Mouse (Mus musculus) stomach, embryonic 14.5 days (tissue): Measurements from ENCODE around the gene Phf19. TPM values are rescaled to one million over a fixed set of nuclear protein-coding genes. Genes with fewer than 3 reads are reported as not detected.

Experiments
- ATAC-seq: fragments of 200-750 bp; cut with Nextera tagmentation; 2 replicates; pipeline ENCODE4 v1.8.0; 2017; ENCODE audit warnings: low read depth, moderate TSS enrichment; ENCODE audit not compliant: insufficient number of reproducible peaks, insufficient read depth, low FRiP score
- H3K27ac ChIP-seq: fragments of 300-500 bp; sonication (generic); 2 replicates; pipeline ENCODE4 v1.5.1; 2014; ENCODE audit warnings: mild to moderate bottlenecking, low read length, moderate library complexity, mixed read lengths
- H3K27me3 ChIP-seq: fragments of 300-500 bp; sonication (generic); 2 replicates; pipeline ENCODE4 v1.6.1; 2014; ENCODE audit warnings: low read length, control low read depth, mixed read lengths; ENCODE audit not compliant: control insufficient read depth, insufficient read depth
- H3K36me3 ChIP-seq: fragments of 300-500 bp; sonication (generic); 2 replicates; pipeline ENCODE4 v1.6.1; 2014; ENCODE audit warnings: mild to moderate bottlenecking, control low read depth, low read length, moderate library complexity, mixed read lengths; ENCODE audit not compliant: control insufficient read depth, insufficient read depth
- H3K4me1 ChIP-seq: fragments of 300-500 bp; sonication (generic); 2 replicates; pipeline ENCODE4 v1.6.1; 2014; ENCODE audit warnings: low read length, control low read depth, mixed read lengths; ENCODE audit not compliant: control insufficient read depth, insufficient read depth
- H3K4me2 ChIP-seq: fragments of 300-500 bp; sonication (generic); replicated peaks from 2 replicates; pipeline ENCODE4 v1.6.1; 2014; ENCODE audit warnings: low read depth, low read length, control low read depth
- H3K4me3 ChIP-seq: fragments of 300-500 bp; sonication (generic); 2 replicates; pipeline ENCODE4 v1.5.1; 2014; ENCODE audit warnings: low read depth, low read length, control low read depth
- H3K9ac ChIP-seq: fragments of 300-500 bp; sonication (generic); replicated peaks from 2 replicates; pipeline ENCODE4 v1.6.1; 2014; ENCODE audit warnings: low read depth, mild to moderate bottlenecking, control low read depth, low read length, moderate library complexity, mixed read lengths
- H3K9me3 ChIP-seq: fragments of 300-500 bp; sonication (generic); 2 replicates; pipeline ENCODE4 v1.6.1; 2016; ENCODE audit warnings: low read depth, low read length, control low read depth; ENCODE audit not compliant: control insufficient read depth
- WGBS: fragments of 180-500 bp; shearing (Covaris S2); extraction: QIAGEN DNeasy Blood & Tissue Kit; methylation state at CpG from one replicate; pipeline ENCODE4 v1.1.7; 2014; 5-methylcytosine and 5-hydroxymethylcytosine counted together
- polyA plus RNA-seq: library from polyadenylated mRNA; unstranded; fragments of >200 nt; fragmentation: Nextera tagmentation; extraction: Ambion mirVana; gene quantifications from 2 replicates; pipeline ENCODE4 v1.2.1, GENCODE M21; 2014

The Phf19 gene
- polyA plus RNA-seq, 1 experiment from 2014 or later = 11.9 TPM

DNA sequence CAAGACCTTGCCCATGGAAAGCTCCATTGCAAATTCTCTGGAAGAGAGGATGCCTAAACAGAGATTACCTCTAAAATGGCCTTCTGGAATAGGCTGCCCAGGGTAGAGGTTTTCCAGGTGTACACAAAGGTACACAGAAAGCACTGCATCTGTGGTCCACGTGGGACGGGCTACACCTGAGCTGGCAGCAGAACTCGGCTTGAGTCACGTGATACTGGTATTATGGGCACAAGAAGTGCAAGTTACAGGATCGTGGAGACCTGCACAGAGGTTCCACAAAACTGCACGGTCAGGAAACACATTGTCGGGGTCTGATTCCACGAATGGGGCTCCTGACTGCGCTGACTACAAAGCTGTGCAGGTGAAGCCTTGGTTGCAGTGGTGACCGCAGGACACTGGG, 33.8 kb downstream of the Phf19 start:
- WGBS = 83% methylated on average over 10 of the region's 10 CpGs
- no peak for ATAC-seq

DNA sequence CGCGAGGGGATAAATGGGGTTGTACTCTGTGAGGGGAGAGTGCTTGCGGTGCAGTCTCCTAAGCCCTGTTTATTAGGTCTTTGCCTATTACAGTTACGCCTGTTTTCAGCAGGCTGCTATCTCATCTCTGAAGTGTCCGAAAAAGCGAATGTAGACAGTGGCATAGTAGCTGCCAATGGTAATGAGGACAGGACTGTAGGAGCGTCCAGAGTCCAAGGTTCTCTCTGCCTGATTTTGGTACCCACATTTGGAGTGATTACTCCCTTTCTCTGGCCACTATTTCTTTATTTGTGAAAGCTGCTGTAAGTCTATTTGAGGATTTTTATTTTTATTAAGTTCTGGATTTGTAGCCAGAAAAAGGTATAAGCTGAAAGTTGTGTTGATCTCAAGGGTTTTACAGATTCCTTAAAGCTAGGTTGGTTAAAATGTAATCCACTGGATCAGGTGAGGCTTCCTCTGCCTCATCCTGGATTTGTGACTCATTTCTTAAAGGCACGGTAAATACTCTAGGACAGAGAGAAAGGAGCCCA, 38.9 kb downstream of the Phf19 start, which contains the start of gene Psmd5:
TSS of gene Psmd5 (minus strand) at position 153 of the 530 bp plus-strand sequence.
- ATAC-seq = no peak
- peaks cover under 1% of the 10 kb centered on the region; the same call in 1 of the 2 replicates for H3K4me1 ChIP-seq
- no peaks in the 10 kb centered on the region for H3K36me3 ChIP-seq
- H3K4me2 ChIP-seq = peak within 1 kb of the TSS; percentile 39
- WGBS = 15% methylated on average over 8 of the region's 8 CpGs
- no peak within 1 kb of the TSS for H3K27ac ChIP-seq
- H3K4me3 ChIP-seq = peak within 1 kb of the TSS; percentile 15; the same call in 1 of the 2 replicates
- H3K9ac ChIP-seq = no peak within 1 kb of the TSS
- H3K9me3 ChIP-seq = no peaks in the 10 kb centered on the region
- H3K27me3 ChIP-seq = no peaks in the 10 kb centered on the region

More for the DNA sequence above, 33.8 kb downstream of the Phf19 start:
- Histone ChIP-seq H3K4me2 (no peak overlapping the region), H3K27ac (no peak overlapping the region), H3K4me1 (no peaks in the 10 kb centered on the region), H3K27me3 (no peaks in the 10 kb centered on the region), H3K4me3 (no peak overlapping the region), H3K36me3 (no peaks in the 10 kb centered on the region), H3K9ac (no peak overlapping the region), H3K9me3 (no peaks in the 10 kb centered on the region)

DNA sequence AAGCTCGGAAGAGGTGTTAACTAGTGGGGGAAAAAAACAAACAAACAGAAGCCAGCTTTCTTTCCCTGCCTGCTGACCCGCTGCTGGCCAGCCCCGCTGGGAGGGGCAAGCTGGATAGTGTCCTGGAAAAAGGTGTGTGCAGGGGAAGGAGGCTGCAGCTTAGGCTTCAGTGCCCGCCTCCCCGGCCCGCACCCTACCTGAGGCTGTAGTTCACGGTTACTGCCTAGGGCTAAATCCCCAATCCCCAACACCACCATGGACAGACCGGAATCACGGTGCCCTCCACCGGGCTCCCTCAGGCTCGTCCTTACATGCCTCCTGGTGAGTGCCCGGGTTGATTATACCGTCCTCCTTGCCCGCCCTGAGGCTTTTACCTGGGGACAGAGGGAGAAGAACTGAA, 39.6 kb downstream of the Phf19 start, which contains the start of gene Cutal:
TSS of gene Cutal (plus strand) at position 126 of the 400 bp plus-strand sequence.
- H3K27ac ChIP-seq = no peak within 1 kb of the TSS
- no peaks in the 10 kb centered on the region for H3K27me3 ChIP-seq
- H3K36me3 ChIP-seq = no peaks in the 10 kb centered on the region
- WGBS = 2% methylated on average over 14 of the region's 14 CpGs
- H3K4me2 ChIP-seq = peak within 1 kb of the TSS; percentile 39
- no peak for ATAC-seq
- H3K9me3 ChIP-seq = no peaks in the 10 kb centered on the region
- peak within 1 kb of the TSS; percentile 15; the same call in 1 of the 2 replicates for H3K4me3 ChIP-seq
- no peak within 1 kb of the TSS for H3K9ac ChIP-seq
- H3K4me1 ChIP-seq = peaks cover 5% of the 10 kb centered on the region; the same call in 1 of the 2 replicates

DNA sequence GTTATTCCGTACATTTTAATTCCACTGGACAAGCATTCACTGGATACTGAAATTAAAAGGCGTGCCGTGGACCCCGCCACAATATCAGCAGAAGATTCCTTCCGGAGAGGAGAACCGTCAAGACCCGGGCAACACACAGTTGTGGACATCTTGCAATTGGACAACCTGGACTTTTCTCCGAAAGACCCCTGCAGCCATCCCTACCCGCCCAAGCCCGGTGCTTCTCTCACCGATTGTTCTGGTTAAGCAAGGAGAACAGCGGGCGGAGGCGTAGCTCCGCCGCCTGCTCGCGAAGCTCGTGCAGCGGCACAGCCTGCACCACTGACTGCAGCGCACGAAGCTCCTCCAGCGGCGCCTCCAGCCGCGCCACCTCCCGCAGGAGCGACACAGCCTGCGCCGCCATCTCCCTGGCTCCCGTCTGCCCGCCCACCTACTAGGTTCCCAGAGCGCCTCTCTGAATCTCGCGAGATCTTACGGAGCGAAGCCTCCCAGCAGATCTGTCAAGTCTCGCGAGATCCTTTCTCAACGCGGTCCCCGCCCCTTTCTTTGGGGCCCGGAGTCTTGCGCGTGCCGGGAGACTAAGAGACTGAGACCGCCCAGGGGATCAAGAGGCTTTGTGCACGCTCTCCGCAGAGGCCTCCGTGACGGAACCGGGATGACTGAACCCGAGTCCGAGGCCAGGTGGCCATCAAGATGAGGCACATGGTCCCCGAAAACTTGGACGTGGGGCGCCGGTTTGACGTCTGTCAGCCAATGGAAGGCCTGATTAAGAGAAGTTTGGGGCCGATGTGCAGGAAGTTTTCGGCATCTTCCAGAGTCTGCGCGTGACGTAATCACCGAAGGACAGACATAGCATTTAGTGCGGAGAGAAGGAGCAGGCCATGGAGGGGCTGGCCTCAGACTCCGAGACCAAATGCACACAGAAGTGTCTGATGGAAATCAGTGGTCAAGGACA, 43.0 kb downstream of the Phf19 start:
- Histone ChIP-seq H3K27me3 (no peaks in the 10 kb centered on the region), H3K9me3 (no peaks in the 10 kb centered on the region), H3K9ac (peak overlapping the region; percentile 84), H3K36me3 (0 out of 2 replicates have a peak, but pooled peaks cover 4% of the 10 kb centered on the region), H3K4me2 (peak overlapping the region; percentile 63), H3K27ac (peak overlapping the region; percentile 92), H3K4me3 (peak overlapping the region; percentile 84), H3K4me1 (peaks cover 7% of the 10 kb centered on the region; the same call in 1 of the 2 replicates)
- peak; percentile 97 for ATAC-seq
- under 1% methylated on average over 67 of the region's 67 CpGs for WGBS

DNA sequence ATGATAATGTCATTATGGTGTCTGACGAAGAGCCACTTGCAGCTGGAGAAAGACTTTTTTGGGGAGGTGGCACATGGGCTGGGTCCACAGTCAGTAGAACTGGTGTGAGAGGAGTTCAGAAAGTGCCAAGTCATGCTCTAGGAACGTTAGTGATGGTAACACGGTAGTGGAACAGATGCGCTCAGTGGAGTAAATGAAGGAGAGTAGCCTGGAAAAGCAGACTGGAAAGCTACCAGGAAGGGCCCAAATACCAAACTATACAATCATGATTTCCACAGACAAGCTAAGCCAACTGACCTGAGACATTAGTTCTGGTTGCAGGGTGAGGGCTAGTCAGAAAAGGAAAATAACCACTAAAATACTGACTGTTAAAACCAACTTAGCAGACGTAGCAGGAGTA, 44.1 kb downstream of the Phf19 start:
- Histone ChIP-seq H3K9ac (peak overlapping the region; percentile 84), H3K4me2 (peak overlapping the region; percentile 61), H3K4me1 (peaks cover 7% of the 10 kb centered on the region; the same call in 1 of the 2 replicates), H3K9me3 (no peaks in the 10 kb centered on the region), H3K27ac (no peak overlapping the region), H3K4me3 (peak overlapping the region; percentile 84), H3K36me3 (peaks cover 11% of the 10 kb centered on the region), H3K27me3 (no peaks in the 10 kb centered on the region)
- WGBS = 38% methylated on average over 5 of the region's 5 CpGs
- ATAC-seq = no peak

DNA sequence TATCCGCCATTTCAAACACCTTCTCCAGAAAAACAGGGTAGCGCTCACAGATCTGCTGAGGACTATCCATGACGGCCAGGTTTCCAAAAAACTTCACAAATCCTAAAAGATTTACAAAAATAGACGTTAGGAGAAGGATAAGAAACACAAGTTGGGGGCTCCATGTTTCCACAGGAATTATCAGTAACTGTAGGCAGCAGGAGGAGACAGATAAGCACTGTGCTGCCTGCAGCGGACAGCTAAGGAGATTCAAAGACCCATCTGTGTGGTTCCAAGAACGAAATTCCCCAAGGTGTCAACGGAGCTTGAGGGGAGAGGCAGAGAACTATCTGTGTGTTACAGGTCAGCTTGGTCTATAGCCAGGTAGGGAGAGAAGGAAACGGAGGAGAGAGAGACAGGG, 56.1 kb downstream of the Phf19 start:
- no peak overlapping the region for H3K4me3 ChIP-seq
- H3K36me3 ChIP-seq = peaks cover 70% of the 10 kb centered on the region
- no peak overlapping the region for H3K27ac ChIP-seq
- no peaks in the 10 kb centered on the region for H3K4me1 ChIP-seq
- no peak for ATAC-seq
- 89% methylated on average over 8 of the region's 8 CpGs for whole genome bisulfite sequencing
- H3K9me3 ChIP-seq = no peaks in the 10 kb centered on the region
- no peak overlapping the region for H3K4me2 ChIP-seq
- H3K9ac ChIP-seq = no peak overlapping the region
- no peaks in the 10 kb centered on the region for H3K27me3 ChIP-seq

DNA sequence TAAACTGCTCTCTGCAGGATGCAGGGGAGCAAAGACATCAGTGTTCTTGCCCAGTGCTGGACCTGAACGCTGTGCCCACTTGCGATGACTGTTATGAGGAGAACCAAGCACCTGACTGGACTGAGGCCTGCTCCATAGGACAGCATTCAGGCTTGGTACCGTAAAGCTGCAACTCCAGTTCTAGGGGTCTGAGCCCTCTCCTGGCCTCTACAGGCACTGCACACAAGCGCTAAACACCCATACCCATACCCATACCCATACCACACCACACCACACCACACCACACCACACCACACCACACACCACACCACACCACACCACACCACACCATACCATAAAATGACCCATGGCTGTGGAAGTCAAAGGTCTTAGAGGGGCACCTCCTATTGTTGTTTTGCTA, 58.6 kb downstream of the Phf19 start:
- H3K9me3 ChIP-seq = no peaks in the 10 kb centered on the region
- H3K27me3 ChIP-seq = no peaks in the 10 kb centered on the region
- no peak overlapping the region for H3K9ac ChIP-seq
- H3K4me3 ChIP-seq = no peak overlapping the region
- H3K4me1 ChIP-seq = no peaks in the 10 kb centered on the region
- no peak overlapping the region for H3K4me2 ChIP-seq
- ATAC-seq = no peak
- WGBS = 90% methylated on average over 4 of the region's 4 CpGs
- H3K36me3 ChIP-seq = peaks cover 69% of the 10 kb centered on the region
- no peak overlapping the region for H3K27ac ChIP-seq

DNA sequence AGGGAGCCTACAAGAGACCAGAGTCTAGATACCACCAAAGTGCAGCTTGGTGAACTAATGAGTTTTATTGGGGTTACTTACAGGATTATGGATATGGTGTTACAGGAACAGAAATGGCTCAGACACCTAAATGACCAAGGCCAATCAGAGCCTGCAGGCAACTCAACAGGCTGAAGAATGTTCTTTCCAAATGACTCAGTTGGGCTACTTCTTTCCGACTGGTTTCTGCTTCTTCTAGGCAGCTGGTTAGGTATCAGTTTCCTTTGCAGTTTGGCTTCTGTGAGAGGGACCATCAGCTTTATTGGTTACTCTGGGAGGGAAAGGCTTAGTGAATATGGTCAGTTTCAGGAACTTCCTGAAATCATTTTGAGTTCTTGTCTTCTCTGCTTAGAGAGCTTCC, 66.1 kb downstream of the Phf19 start:
- H3K27ac ChIP-seq = no peak overlapping the region
- no peaks in the 10 kb centered on the region for H3K9me3 ChIP-seq
- ATAC-seq = no peak
- no peak overlapping the region for H3K4me2 ChIP-seq
- WGBS = 88% methylated on average over 1 of the region's 1 CpGs
- no peak overlapping the region for H3K9ac ChIP-seq
- no peaks in the 10 kb centered on the region for H3K27me3 ChIP-seq
- no peak overlapping the region for H3K4me3 ChIP-seq
- H3K36me3 ChIP-seq = peaks cover 16% of the 10 kb centered on the region
- no peaks in the 10 kb centered on the region for H3K4me1 ChIP-seq
